Mouse (Mus musculus) heart, adult 2 months (tissue): ENCODE measurements around the gene Dgkz.

Experiments used
- CTCF ChIP-seq: fragments of 200-600 bp; IDR thresholded peaks from 2 replicates; pipeline ENCODE4 v1.8.1; 2022; ENCODE audit warnings: antibody characterized with exemption, mild to moderate bottlenecking, moderate library complexity
- EP300 ChIP-seq: fragments of 200-500 bp; IDR thresholded peaks from 2 replicates; pipeline ENCODE4 v1.6.1; 2011; ENCODE audit warnings: low read depth, low read length, control low read depth; ENCODE audit not compliant: insufficient read depth
- POLR2A ChIP-seq: fragments of 200-500 bp; IDR thresholded peaks from 2 replicates; pipeline ENCODE4 v1.6.1; 2011; ENCODE audit warnings: mild to moderate bottlenecking, low read depth, low read length, control low read depth; ENCODE audit not compliant: insufficient read depth

DNA sequence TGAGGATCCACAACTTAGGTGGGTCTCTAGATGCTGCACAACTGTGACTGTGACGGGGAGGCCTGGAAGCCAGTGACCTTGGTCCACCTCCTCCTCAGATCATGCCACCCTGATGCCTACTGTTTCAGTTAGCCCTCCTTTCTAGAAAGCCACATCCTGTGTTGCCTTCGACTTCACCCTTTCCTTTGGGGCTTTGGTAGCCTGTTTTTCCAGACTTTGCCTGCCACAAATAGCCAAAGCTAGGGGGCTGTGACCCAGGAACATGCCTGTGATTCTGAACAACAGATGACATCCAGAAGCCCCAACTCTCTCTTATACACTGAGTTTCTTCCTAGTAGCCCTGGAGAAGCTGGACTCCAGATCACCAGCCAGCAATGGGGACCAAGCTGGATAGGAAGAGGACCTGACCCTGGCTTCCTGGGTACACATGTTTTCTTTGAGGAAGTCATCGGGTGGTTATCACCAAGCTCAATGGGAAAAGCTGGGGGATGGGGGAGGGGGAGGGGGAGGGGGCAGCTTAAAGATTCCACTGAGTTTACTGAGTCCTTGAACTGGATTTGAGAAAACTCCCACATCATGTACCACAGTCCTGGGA, 11.0 kb downstream of the Dgkz start:
- TF ChIP-seq CTCF = no peak
- TF ChIP-seq POLR2A = no peak
- no peak for TF ChIP-seq EP300
